Mouse (Mus musculus) cerebellum, adult 2 months (tissue): ENCODE data around the gene Mansc1.
"Not testable (repeated sequence)": the region's sequence is repeated elsewhere in the genome, so short reads cannot be mapped to it uniquely, and the experiment has no call there.

Experiments
- CTCF ChIP-seq: fragments of 200-500 bp; IDR thresholded peaks from 2 replicates; pipeline ENCODE4 v1.5.1; 2011; ENCODE audit warnings: low read depth, mild to moderate bottlenecking, control low read depth, low read length, moderate library complexity, borderline replicate concordance; ENCODE audit not compliant: insufficient read depth
- POLR2A ChIP-seq: fragments of 200-500 bp; IDR thresholded peaks from 2 replicates; pipeline ENCODE4 v1.6.1; 2011; ENCODE audit warnings: low read length, control low read depth, borderline replicate concordance; ENCODE audit not compliant: insufficient read depth

DNA sequence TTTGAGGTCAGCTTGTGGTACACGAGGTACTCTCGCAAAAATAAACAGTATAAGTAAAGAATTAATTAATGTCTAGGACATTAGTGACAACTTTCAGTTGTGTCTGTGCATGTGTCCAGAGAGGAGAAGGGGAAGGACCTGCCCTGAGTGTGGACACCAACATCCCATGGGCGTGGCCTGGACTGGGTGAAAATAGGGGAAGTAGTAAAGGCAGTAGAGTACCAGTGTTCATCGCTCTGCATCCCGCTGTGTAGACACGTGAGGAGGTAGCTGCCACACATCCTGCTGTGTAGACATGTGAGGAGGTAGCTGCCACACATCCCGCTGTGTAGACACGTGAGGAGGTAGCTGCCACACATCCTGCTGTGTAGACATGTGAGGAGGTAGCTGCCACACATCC, 41.4 kb upstream of the Mansc1 start:
- not testable (repeated sequence) for TF ChIP-seq CTCF, POLR2A
